Mouse (Mus musculus) heart, adult 2 months (tissue): ENCODE measurements around the gene Lrrc27. TPM values are rescaled to one million over a fixed set of nuclear protein-coding genes. Genes with fewer than 3 reads are reported as not detected.

Experiments used
- DNase-seq, 2 experiments: peaks; one replicate each; pipeline ENCODE4 v3.0.0; 2021
- H3K27ac ChIP-seq: fragments of 200-600 bp; 2 replicates; pipeline ENCODE4 v1.8.1; 2022
- H3K27me3 ChIP-seq: fragments of 200-500 bp; 2 replicates; pipeline ENCODE4 v1.6.1; 2012; ENCODE audit warnings: mild to moderate bottlenecking, low read length, inconsistent platforms, mixed read lengths; ENCODE audit not compliant: control insufficient read depth, insufficient read depth
- H3K36me3 ChIP-seq: fragments of 200-500 bp; 2 replicates; pipeline ENCODE4 v1.6.1; 2012; ENCODE audit warnings: low read length, inconsistent platforms; ENCODE audit not compliant: control insufficient read depth, insufficient read depth
- H3K4me1 ChIP-seq: fragments of 200-500 bp; 2 replicates; pipeline ENCODE4 v1.6.1; 2011; ENCODE audit warnings: low read length; ENCODE audit not compliant: control insufficient read depth, insufficient read depth
- H3K4me3 ChIP-seq: fragments of 200-600 bp; 2 replicates; pipeline ENCODE4 v1.8.1; 2022
- H3K79me2 ChIP-seq: fragments of 200-500 bp; replicated peaks from 2 replicates; pipeline ENCODE4 v1.6.1; 2012; ENCODE audit warnings: mild to moderate bottlenecking, inconsistent platforms, low read length, moderate library complexity, mixed read lengths; ENCODE audit not compliant: control insufficient read depth, insufficient read depth
- H3K9ac ChIP-seq: fragments of 200-500 bp; 2 replicates; pipeline ENCODE4 v1.6.1; 2012; ENCODE audit warnings: low read depth, mild to moderate bottlenecking, control low read depth, inconsistent platforms, low read length, mixed read lengths
- CTCF ChIP-seq: fragments of 200-600 bp; IDR thresholded peaks from 2 replicates; pipeline ENCODE4 v1.8.1; 2022; ENCODE audit warnings: antibody characterized with exemption, mild to moderate bottlenecking, moderate library complexity
- EP300 ChIP-seq: fragments of 200-500 bp; IDR thresholded peaks from 2 replicates; pipeline ENCODE4 v1.6.1; 2011; ENCODE audit warnings: low read depth, low read length, control low read depth; ENCODE audit not compliant: insufficient read depth
- POLR2A ChIP-seq: fragments of 200-500 bp; IDR thresholded peaks from 2 replicates; pipeline ENCODE4 v1.6.1; 2011; ENCODE audit warnings: mild to moderate bottlenecking, low read depth, low read length, control low read depth; ENCODE audit not compliant: insufficient read depth
- WGBS: fragments of 180-500 bp; shearing (Covaris S2); methylation state at CpG from one replicate; pipeline ENCODE4 v1.1.7; 2018; 5-methylcytosine and 5-hydroxymethylcytosine counted together
- intact Hi-C: fragments of 180-260 bp; cut with DNase I; formaldehyde crosslinking; loops from one replicate; pipeline ENCODE4 v1.15.1; 2025
- polyA plus RNA-seq: library from polyadenylated mRNA; depleted of rRNA; stranded (reverse); fragments of >200 nt; gene quantifications from 2 replicates; pipeline ENCODE4 v1.2.3, GENCODE M21; 2012
- total RNA-seq, 2 experiments: library from RNA; stranded (reverse); gene quantifications; 2 replicates each; pipeline ENCODE4 v1.2.3; 2021

Gene Lrrc27
- total and polyA plus RNA-seq, 3 experiments, result 13.3 to 20.6 (median 18.9) TPM

GRCm38 (mm10) chr7:139201209-139201608, 11.6 kb upstream of the Lrrc27 start:
- DNase-seq, result no peak
- intact Hi-C loops, result loop anchor here (5.0 kb wide), 1 partner anchor 79 kb away; no protein-coding TSS in a partner anchor
- Histone ChIP-seq H3K27me3 (no peaks in the 10 kb centered on the region), H3K4me1 (no peaks in the 10 kb centered on the region), H3K79me2 (no peaks in the 10 kb centered on the region), H3K4me3 (no peak overlapping the region), H3K36me3 (no peaks in the 10 kb centered on the region), H3K9ac (no peak overlapping the region), H3K27ac (no peak overlapping the region)
- 41% methylated on average over 6 of the region's 6 CpGs for WGBS
- TF ChIP-seq POLR2A (no peak), EP300 (no peak), CTCF (no peak)

- Histone ChIP-seq H3K36me3 (no peaks in the 10 kb centered on the region), H3K9ac (no peak overlapping the region), H3K27me3 (no peaks in the 10 kb centered on the region), H3K4me3 (no peak overlapping the region), H3K27ac (peak overlapping the region; percentile 11; the same call in 1 of the 2 replicates), H3K4me1 (peaks cover 9% of the 10 kb centered on the region), H3K79me2 (no peaks in the 10 kb centered on the region)
- intact Hi-C loops, result loop anchor here (1.0 kb wide), 2 partner anchors 24 to 91 kb away; no protein-coding TSS in a partner anchor
- DNase-seq, result peak in 1 of 2 experiments; percentile 45
- TF ChIP-seq CTCF (peak; percentile 91), EP300 (peak; percentile 78), POLR2A (no peak)
- 15% methylated on average over 7 of the region's 7 CpGs for WGBS
These were observed 4.6 kb upstream of the Lrrc27 start for GRCm38 (mm10) chr7:139208023-139208772.

GRCm38 (mm10) chr7:139208773-139209095, 4.1 kb upstream of the Lrrc27 start:
- Histone ChIP-seq H3K27ac (no peak overlapping the region), H3K4me3 (no peak overlapping the region), H3K36me3 (no peaks in the 10 kb centered on the region), H3K79me2 (no peaks in the 10 kb centered on the region), H3K9ac (no peak overlapping the region), H3K4me1 (peaks cover 9% of the 10 kb centered on the region), H3K27me3 (no peaks in the 10 kb centered on the region)
- no peak for DNase-seq
- WGBS, result 90% methylated on average over 4 of the region's 4 CpGs
- intact Hi-C loops, result loop anchor here (1.0 kb wide), 2 partner anchors 24 to 91 kb away; no protein-coding TSS in a partner anchor
- TF ChIP-seq POLR2A (no peak), EP300 (no peak), CTCF (no peak)

DNA sequence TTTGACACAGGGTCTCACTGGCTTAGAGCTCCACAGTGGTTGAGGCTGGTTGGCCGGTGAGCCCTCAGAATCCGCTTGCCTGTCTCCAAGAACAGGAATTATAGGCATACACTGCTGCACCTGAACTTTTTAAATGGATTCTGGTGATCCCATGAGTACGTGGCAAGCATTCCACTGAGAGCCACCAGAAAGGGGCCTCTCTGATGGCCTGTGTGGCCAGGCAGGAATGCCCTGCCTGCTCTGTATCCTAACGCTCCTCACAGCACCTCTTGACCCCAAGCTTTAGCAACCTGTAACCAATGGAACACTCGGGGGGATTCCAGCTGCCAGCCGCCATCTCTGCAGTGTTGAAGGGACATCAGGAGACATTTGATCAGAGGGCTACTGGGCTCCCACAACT, 1.0 kb upstream of the Lrrc27 start:
- intact Hi-C loops, result loop anchor here (2.0 kb wide), 1 partner anchor 177 kb away; the partner anchor contains the start of gene Inpp5a
- 93% methylated on average over 6 of the region's 6 CpGs for WGBS
- H3K79me2 ChIP-seq, result no peaks in the 10 kb centered on the region
- DNase-seq, result no peak
- H3K27ac ChIP-seq, result no peak overlapping the region
- H3K4me1 ChIP-seq, result peaks cover 13% of the 10 kb centered on the region
- no peaks in the 10 kb centered on the region for H3K36me3 ChIP-seq
- no peak overlapping the region for H3K9ac ChIP-seq
- H3K4me3 ChIP-seq, result no peak overlapping the region
- TF ChIP-seq CTCF (no peak), POLR2A (no peak), EP300 (no peak)
- H3K27me3 ChIP-seq, result no peaks in the 10 kb centered on the region

- H3K36me3 ChIP-seq, result no peaks in the 10 kb centered on the region
- no peaks in the 10 kb centered on the region for H3K27me3 ChIP-seq
- H3K27ac ChIP-seq, result peak overlapping the region; percentile 68
- WGBS, result 71% methylated on average over 3 of the region's 3 CpGs
- TF ChIP-seq POLR2A, result no peak
- TF ChIP-seq CTCF, result no peak
- TF ChIP-seq EP300, result no peak
- intact Hi-C loops, result loop anchor here (1.0 to 2.0 kb wide), 2 partner anchors 35 to 175 kb away; partner anchors contain the start of genes Inpp5a and Pwwp2b
- DNase-seq, result no peak
- H3K4me3 ChIP-seq, result no peak overlapping the region; the same call in 1 of the 2 replicates
- H3K4me1 ChIP-seq, result peaks cover 10% of the 10 kb centered on the region
- H3K9ac ChIP-seq, result no peak overlapping the region
- H3K79me2 ChIP-seq, result no peaks in the 10 kb centered on the region
These were observed 963 bp downstream of the Lrrc27 start for GRCm38 (mm10) chr7:139213751-139214150.

DNA sequence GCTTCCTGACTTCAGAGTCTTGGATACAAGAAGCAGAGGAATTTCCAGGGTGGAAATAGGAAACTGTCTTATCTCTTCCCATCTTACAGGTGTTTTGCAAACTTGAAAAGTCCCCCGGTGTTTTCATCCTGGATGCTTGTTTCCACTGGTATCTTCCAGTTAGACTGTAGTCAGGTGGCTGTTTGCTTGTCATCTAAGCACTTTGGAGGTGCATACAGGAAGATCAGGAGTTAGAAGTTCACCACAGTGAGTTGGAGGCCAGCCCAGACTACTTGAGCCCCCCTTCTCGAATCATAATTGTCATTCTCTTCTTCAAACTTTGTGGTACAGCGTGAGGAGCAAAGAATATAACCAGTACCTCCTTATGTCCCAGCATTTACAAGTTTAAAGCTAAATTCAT, 1.4 kb downstream of the Lrrc27 start:
- no peak overlapping the region for H3K9ac ChIP-seq
- no peaks in the 10 kb centered on the region for H3K79me2 ChIP-seq
- peaks cover 12% of the 10 kb centered on the region for H3K4me1 ChIP-seq
- 48% methylated on average over 3 of the region's 3 CpGs for WGBS
- no peak for TF ChIP-seq CTCF
- TF ChIP-seq POLR2A, result no peak
- no peak for TF ChIP-seq EP300
- intact Hi-C loops, result no loop called here
- no peaks in the 10 kb centered on the region for H3K36me3 ChIP-seq
- no peaks in the 10 kb centered on the region for H3K27me3 ChIP-seq
- H3K27ac ChIP-seq, result no peak overlapping the region
- DNase-seq, result no peak
- H3K4me3 ChIP-seq, result no peak overlapping the region
